Comparison of ENCODE assay signal across 8 mouse cellular contexts in genomic region chr3:93554981-93555877, GRCm38 (mm10). TPM values are rescaled to one million over a fixed set of nuclear protein-coding genes. Genes with fewer than 3 reads are reported as not detected.
DNase-seq lines count a peak whose midpoint lies in the region; ATAC-seq and TF ChIP-seq lines count a peak whose summit lies in the region.

Gene S100a10 (plus strand): TSS chr3:93555080.

- WGBS in forebrain, embryonic 14.5 days, result 5% methylated on average over 25 of the region's 39 CpGs

- no peaks in the 10 kb centered on the region for H3K27me3 ChIP-seq in ES-Bruce4 (ENCODE audit: control insufficient read depth, insufficient read depth, low read length, poor library complexity, severe bottlenecking)
- H3K27me3 ChIP-seq in forebrain, embryonic 14.5 days (replicated peaks; ENCODE audit: control insufficient read depth, insufficient read depth, low read length), result no peaks in the 10 kb centered on the region

- no peak for TF ChIP-seq CTCF in ES-Bruce4 (IDR thresholded peaks at IDR 0.05; ENCODE audit: low read depth, low read length)

- peak within 1 kb of the TSS; percentile 89 for H3K4me2 ChIP-seq in forebrain, embryonic 14.5 days (ENCODE audit: low read length)

- H3K4me1 ChIP-seq in ES-Bruce4 (ENCODE audit: control insufficient read depth, insufficient read depth, low read length), result peaks cover 5% of the 10 kb centered on the region
- H3K4me1 ChIP-seq in forebrain, embryonic 14.5 days (ENCODE audit: control insufficient read depth, insufficient read depth, low read length), result no peaks in the 10 kb centered on the region

- no peak for TF ChIP-seq POLR2A in ES-Bruce4 (IDR thresholded peaks at IDR 0.05; ENCODE audit: insufficient read depth, low read length)

- no peaks in the 10 kb centered on the region for H3K36me3 ChIP-seq in ES-Bruce4 (ENCODE audit: control insufficient read depth, insufficient read depth, low read length, poor library complexity, severe bottlenecking)
- no peaks in the 10 kb centered on the region for H3K36me3 ChIP-seq in forebrain, embryonic 14.5 days (ENCODE audit: control insufficient read depth, insufficient read depth, low read length)

- TF ChIP-seq EP300 in ES-Bruce4 (IDR thresholded peaks at IDR 0.05; ENCODE audit: insufficient read depth, low read depth, low read length), result no peak

- H3K9ac ChIP-seq in ES-Bruce4 (ENCODE audit: low read depth, poor library complexity, severe bottlenecking), result peak within 1 kb of the TSS; percentile 38
- H3K9ac ChIP-seq in forebrain, embryonic 14.5 days (ENCODE audit: low read length), result peak within 1 kb of the TSS; percentile 67

- H3K27ac ChIP-seq in ES-Bruce4 (ENCODE audit: insufficient read depth, low read length), result peak within 1 kb of the TSS; percentile 75
- no peak within 1 kb of the TSS for H3K27ac ChIP-seq in forebrain, embryonic 14.5 days (ENCODE audit: low read depth, low read length)

- DNase-seq in adrenal gland, postnatal 14 days, result peak; percentile 82
- peak; percentile 48 for DNase-seq in forebrain, embryonic 14.5 days (ENCODE audit: low spot score)
- peak; percentile 74 for DNase-seq in heart, postnatal 4 days
- DNase-seq in layer of hippocampus, postnatal 14 days (ENCODE audit: low spot score in 2 of 2), result peak in 1 of 2 experiments; percentile 13
- peak; percentile 80 for DNase-seq in lung, postnatal 14 days
- DNase-seq in ovary, postnatal 10 days (ENCODE audit: low spot score), result peak; percentile 46
- DNase-seq in thymus, postnatal 4 days, result peak; percentile 87

- no peaks in the 10 kb centered on the region for H3K9me3 ChIP-seq in ES-Bruce4 (replicated peaks; ENCODE audit: control insufficient read depth, insufficient read depth, low read length, poor library complexity, severe bottlenecking)
- no peaks in the 10 kb centered on the region for H3K9me3 ChIP-seq in forebrain, embryonic 14.5 days (replicated peaks; ENCODE audit: control insufficient read depth, low read length)

- peak; percentile 91 for ATAC-seq in forebrain, embryonic 14.5 days

- H3K4me3 ChIP-seq in ES-Bruce4 (ENCODE audit: low read depth, low read length), result peak within 1 kb of the TSS; percentile 66
- H3K4me3 ChIP-seq in forebrain, embryonic 14.5 days (ENCODE audit: low read depth, low read length), result peak within 1 kb of the TSS; percentile 49

RNA-seq across cellular contexts. Expression of gene S100a10, which starts in this region (rescaled TPM):
- 468 and 470 TPM in 2 replicates for polyA plus RNA-seq in ES-Bruce4 (2011; ENCODE audit: insufficient read depth, insufficient read length, low read depth, missing spikeins)
- 166 and 194 TPM in 2 replicates for total RNA-seq in adrenal gland, postnatal 14 days (2021)
- polyA plus RNA-seq in forebrain, embryonic 14.5 days (2014; fragmentation: Nextera tagmentation; extraction: Ambion mirVana), result 121 and 131 TPM in 2 replicates
- total RNA-seq in heart, postnatal 4 days (2021), result 100 to 1,000 TPM; 174 to 179 TPM
- total RNA-seq in layer of hippocampus, postnatal 14 days (2021), result 10 to 100 TPM; 31.1 to 34.9 TPM
